Mouse (Mus musculus): ENCODE data around the gene Ap5z1.

- TF ChIP-seq CTCF (IDR thresholded peaks at IDR 0.05; ENCODE audit: low read depth), result no peak
- TF ChIP-seq EP300 (IDR thresholded peaks at IDR 0.05; ENCODE audit: low read depth), result no peak
Observed at GRCm38 (mm10) chr5:142445709-142446108, 18.0 kb upstream of the Ap5z1 start.
